Mouse (Mus musculus): ENCODE data around the gene Tacc3.

DNA sequence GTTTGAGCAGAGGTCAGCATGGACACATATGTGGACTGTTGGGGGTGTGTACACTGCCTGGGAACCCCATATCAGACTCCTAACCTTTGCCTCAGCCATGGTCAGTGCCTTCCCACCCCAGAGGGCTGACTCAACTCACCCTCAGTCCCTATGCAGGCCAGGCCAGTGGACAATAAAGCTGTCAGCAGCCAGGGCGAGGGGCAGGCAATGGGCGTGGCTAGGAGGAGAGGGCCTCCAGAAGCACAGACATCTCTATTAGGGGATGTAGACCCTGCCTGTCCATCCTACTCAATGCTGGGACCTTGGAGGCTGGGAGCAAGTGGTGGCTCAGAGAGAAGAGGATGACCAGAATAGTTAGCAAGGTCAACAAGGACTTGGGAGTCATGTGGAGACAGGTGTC lies 57.3 kb downstream of the Tacc3 start:
- TF ChIP-seq POLR2A (IDR thresholded peaks at IDR 0.05; ENCODE audit: insufficient read depth, low read depth, low read length) = no peak
- no peak for TF ChIP-seq CTCF (IDR thresholded peaks at IDR 0.05)
- no peak for TF ChIP-seq EP300 (IDR thresholded peaks at IDR 0.05; ENCODE audit: insufficient read depth, low read depth, low read length)

All from heart, adult 2 months (tissue).